Mouse (Mus musculus) megakaryocyte, adult 5-6 weeks (primary cell): ENCODE measurements around the gene Ttc9. TPM values are rescaled to one million over a fixed set of nuclear protein-coding genes. Genes with fewer than 3 reads are reported as not detected.
A peak's percentile ranks its signal among the peaks of the same experiment; 100 is the strongest.

Experiments
- ATAC-seq: 2 replicates; pipeline ENCODE4 v1.8.0; 2016; ENCODE audit warnings: mild to moderate bottlenecking, inconsistent platforms; ENCODE audit not compliant: poor library complexity, severe bottlenecking
- total RNA-seq, 2 experiments: library from RNA; stranded (forward) in 1 of 2; stranded (reverse) in 1 of 2; fragments of 153-499, 151-499 nt in 1 of 2; fragments of 221-1000, 200-1000 nt in 1 of 2; gene quantifications; 2 replicates each; pipeline versions ENCODE4 v1.2.3 to v1.2.4; 2015 to 2017

Ttc9 gene
- total RNA-seq (2015) = 0.31 TPM in 1 of 2 replicates, not detected in the other
- total RNA-seq (2017) = not detected in 2 replicates

DNA sequence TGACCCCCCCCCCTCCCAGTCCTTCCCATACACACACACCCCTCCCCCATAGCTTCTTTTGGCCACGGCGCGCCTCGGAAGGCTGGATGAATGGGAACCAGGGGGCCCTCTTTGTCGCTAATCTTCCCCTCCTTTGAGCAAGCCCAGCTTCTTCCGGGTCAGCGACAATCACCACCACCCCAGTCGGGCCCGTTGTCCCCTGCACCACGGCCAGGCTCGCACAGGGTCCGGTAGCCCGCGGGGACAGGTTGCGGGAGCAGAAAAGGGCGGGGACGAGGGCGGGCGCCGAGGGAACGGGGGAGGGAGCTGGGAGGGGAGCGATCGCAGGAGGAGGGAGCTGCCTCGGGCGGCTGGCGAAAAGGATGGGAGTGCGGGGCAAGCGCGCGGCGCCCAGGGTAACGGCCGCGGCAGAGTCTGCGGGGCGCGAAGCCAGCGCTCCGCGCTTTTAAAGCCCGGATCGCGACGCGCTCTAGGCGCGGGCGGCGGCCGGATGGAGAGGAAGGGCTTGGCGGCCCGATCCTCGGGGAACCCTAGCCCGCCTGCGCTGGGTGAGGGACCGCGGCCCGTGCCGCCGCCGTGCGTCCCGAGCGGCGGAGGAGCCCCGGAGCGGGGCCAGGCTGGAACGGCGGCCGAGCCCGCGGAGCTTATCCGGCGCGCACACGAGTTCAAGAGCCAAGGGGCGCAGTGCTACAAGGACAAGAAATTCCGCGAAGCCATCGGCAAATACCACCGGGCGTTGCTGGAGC is at the start of gene Ttc9:
TSS of gene Ttc9 (plus strand) at position 335 of the 746 bp plus-strand sequence.
- ATAC-seq = no peak; the same call in 1 of the 2 replicates

- ATAC-seq = peak; percentile 97
Observed at GRCm38 (mm10) chr12:81594902-81595671, 36.0 kb upstream of the Ttc9 start, which contains the start of gene Med6. Gene Med6 (minus strand): TSS chr12:81595008.

DNA sequence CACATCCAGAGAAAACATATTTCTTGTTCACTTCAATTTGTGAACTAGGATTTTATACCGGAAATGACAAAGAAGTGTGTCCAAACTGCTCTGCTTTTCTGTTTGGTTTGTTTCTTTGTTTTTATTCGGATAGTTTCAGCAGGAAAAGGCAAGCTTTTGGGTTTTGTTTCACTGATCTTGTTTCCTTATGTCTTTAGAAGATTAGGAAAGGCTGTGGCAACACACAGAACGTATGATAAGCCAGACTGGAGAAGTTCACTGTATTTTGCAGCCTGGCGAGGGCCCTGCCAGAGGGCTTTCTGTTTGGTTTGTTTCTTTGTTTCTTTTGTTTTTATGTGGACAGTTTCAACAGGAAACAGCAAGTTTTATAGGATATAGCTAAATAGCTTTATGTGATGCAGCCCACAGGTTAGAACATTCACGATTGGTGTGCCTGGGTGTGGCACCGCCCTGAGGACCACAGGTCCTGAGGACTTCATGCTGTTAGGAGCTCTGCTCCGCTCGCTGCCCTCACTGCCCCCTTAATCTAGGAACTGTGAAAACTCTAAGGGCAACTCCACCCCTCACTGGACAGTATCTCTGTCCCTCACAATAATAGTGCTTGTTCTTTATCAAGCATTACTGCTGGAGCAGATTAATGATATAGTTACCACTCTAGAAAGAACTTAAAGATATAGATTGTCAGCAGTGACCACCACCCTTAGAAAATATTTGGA is 34.3 kb upstream of the Ttc9 start:
- no peak for ATAC-seq

DNA sequence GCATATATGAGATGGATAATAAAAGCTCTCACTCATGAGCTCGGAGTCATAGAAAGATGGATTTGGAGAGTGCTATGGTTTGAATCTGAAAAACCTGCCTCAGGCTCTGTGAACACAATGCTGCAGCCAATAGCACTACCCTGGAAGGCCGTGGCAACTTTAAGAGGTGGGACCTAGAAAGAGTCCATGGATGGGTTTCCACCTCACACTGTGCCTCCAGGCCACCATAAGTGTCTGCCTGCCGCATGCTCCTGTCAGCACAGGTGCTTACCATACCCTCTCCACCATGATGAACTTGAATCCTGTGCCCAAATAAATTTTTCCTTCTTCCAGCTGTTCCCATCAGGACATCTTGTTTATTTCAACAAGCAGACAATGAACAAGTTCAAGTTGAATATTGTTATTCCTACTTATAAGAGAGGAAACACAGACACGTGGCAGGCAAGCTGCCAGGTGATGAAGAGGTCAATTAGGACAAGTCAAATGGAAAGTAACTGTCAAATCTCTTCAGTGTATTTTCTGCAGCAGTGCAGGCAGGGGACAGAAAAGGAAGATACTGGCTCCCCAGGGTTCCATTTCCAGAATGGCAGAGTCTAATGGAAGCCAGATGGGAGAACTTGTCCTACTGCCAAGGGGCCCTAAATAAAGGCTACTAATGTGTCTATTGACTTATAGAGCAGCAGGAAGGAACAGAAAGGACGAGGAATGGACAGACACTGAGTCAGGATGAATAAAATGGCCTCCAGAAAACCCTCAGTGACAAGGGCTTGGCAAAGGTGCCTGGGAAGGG is 25.9 kb upstream of the Ttc9 start:
- no peak for ATAC-seq

- no peak for ATAC-seq
Observed at GRCm38 (mm10) chr12:81609445-81609844, 21.6 kb upstream of the Ttc9 start.

- ATAC-seq = no peak
Observed at GRCm38 (mm10) chr12:81615807-81616206, 15.2 kb upstream of the Ttc9 start.

DNA sequence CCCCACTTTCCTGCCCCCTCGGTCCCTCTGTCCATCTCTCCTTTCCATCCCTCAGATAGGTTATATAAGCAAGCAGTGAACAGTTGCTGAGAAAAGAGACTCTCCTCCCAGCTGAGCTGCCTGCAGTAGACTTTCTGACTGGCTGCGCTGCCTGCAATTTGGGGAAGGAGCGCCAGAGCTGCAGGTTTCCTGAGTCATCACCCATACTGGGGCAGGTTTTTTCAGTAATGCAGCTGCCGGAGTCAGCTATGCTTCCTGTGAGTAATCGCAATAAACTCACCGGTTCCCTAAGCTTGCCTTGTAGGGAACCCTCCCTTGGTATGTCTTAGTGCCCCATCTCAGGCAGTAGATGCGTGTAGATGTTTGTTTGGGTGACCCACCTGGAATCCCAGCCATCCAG is 14.1 kb upstream of the Ttc9 start:
- ATAC-seq = 0 out of 2 replicates have a peak, but pooled peaks have one; percentile 27

DNA sequence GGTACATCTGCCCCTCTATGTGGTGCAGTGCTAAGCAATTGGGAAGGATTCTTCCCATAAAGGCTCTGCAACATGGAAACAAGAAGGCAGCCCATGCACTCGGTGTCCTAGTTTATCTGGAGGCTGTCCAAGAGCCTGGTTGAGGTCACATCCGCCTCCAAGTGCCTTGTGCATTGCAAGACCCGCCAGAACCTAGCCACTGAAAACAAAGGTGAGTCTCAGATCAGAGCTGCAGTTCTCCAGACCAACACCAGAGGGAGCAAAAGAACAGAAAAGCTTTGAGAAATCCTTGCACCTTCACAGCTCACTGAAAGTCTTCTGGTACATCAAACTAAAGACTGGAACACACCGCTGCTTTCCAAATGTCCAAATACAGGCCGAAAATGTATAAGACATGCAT is 11.7 kb upstream of the Ttc9 start:
- peak; percentile 82 for ATAC-seq

GRCm38 (mm10) chr12:81623377-81623776 is 7.7 kb upstream of the Ttc9 start:
- ATAC-seq = no peak

DNA sequence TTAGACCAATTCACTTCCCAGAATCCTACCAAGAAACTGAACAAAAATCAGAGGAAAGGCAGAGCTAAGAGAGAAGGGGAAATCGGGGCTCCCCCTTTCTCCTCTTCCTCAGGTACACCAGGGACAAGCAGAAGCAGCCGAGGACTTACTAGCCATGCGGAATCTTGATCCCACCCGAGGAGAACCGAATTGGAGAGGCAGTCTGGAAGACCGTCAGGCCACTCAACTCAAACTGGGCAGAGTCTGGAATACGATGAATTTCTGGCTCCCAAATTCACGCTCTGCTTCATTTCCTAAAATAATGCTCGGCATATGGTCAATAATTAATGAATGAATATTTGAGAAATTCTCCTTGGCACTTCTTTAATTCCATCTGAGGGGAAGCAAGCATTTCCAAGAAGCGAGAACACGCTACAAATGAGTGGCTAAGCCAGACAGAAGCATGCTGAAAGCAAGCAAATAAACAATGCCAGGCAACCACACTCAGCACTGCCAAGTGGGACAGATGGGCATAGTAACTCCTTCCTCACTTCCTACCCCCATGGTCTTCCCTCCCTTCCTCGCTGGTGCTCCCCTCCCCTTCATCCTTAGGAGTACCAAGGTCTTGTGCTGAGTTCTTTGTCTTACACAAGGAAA is 4.7 kb upstream of the Ttc9 start:
- no peak for ATAC-seq

GRCm38 (mm10) chr12:81627426-81627825 is 3.6 kb upstream of the Ttc9 start:
- ATAC-seq = no peak

DNA sequence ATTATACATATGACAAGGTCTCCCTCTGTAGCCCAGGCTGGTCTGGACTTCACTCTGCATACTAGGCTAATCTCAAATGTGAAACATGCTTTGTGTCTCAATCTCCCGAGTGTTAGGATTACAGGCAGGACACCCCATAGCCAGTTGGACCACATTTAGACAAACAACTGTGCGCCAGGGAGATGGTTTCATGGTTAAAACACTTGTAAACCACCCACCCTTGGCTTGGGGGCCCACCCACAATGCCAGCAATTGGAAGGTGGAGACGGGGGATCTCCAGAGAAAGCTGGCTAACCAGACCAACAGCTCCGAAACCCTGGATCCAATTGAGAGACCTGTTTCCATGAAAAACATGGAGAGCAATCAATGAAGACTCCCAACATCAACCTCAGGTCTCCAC is 3.0 kb upstream of the Ttc9 start:
- no peak for ATAC-seq

DNA sequence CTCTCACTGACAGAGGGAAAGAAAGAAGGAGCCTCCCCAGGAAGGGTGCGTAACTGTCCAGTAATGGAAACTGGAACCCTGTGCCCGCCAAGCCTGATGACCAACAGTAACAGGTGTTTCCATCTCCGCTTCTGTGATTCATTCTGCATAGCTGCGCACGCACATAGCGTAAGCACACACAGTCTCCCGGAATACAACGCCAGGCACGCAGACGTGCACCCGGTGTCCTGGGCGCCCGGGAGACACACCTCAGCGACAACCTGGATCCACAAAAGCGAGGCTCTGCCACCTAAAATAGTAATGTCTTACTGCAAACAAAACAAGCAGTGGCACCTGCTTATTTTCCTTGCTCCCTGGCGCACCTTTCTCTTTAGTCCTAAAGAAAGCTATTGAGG is 532 bp upstream of the Ttc9 start:
- no peak for ATAC-seq

DNA sequence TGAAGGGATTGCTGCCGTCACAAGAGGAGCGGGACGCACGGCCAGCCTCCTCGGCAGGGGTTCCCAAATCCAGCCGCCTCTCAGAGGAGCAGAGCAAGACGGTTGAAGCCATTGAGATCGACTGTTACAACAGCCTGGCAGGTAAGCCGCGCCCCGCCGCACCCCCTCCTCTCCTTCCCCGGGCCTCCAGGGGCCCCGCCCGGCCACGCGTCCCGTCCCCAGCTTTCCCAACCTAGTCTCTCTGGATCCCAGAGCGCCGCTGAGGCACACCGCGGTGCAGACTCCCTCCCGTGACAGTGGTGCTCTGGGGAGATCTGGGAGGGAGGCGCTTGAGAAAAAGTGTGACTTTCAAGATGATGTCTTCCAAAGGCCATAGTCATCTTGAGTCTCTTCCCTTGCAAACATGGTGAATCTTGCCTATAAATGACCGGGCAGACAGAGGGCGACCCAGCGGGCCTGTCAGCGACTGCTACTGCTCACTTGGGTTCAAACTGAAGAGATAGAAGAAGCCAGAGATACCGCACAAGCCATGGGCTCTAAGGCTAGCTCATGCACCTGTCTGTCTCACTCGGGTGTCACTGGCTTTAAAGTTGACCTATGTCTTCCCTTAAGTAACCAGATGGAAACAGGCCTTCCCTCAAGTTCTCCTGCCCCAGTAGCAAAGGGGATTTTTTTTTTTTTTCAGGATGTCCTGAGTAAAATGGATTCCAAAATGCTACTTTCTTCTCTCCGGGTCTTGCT is 782 bp downstream of the Ttc9 start:
- no peak for ATAC-seq

GRCm38 (mm10) chr12:81633246-81633645 is 2.2 kb downstream of the Ttc9 start:
- ATAC-seq = no peak

DNA sequence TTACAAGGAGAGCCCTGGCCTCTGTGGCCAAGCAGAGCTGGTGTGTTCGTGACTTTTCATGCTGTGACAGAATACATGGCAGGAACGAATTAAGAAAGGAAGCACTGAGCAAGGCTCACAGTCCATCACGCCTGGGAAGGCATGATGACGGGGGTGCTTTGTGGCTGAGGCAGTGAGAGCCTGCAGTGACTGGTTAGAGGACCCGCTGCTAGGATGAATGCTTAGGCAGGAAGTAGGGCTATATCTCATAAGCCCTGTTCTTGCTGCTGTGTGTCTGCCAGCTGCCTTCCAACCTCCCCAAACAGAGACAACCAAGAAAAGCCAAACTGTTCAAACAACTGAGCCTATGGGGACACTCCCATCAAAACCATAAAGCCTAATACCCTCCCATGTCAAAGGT is 9.6 kb downstream of the Ttc9 start:
- no peak for ATAC-seq

GRCm38 (mm10) chr12:81642361-81643082 is 11.5 kb downstream of the Ttc9 start:
- no peak for ATAC-seq

DNA sequence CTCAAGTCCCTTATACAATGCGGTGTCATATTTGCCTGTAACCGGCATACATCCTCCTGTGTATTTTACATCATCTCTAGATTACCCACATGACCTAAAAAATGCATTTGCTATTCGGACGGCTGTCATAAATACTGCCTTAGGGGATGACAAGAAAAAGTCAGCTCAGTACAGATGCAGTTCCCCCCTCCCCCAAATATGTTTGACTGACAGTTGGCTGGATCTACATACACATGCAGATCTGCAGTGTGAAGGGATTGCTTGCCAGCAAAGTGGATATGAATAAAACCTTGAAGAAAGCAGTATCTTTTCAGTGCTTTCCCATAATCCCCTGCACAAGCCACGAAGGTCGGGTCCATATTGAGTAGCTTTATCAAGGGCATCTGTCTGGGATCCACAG is 15.8 kb downstream of the Ttc9 start:
- no peak for ATAC-seq

DNA sequence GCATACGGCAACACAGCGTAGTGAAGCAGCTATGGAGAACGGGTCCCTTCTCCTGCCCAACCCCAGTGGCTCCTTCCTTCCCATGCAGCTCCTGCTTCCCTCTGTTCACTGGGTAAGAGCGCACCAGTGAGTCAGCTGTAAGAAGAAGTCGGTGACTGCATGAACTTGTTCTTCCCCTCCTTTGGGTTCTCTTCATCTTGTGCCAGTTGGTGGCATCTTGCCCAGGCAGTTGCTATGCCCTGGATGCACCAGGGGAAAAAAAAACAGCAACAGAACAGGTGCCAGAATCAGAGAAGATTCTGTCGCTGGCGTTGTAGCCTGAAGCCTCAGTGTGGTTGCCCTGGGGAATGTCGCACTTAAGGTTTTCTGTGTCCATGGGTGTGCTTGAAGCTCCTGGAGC is 22.3 kb downstream of the Ttc9 start:
- no peak for ATAC-seq
